Mouse (Mus musculus) layer of hippocampus, postnatal 10 days (tissue): ENCODE measurements around the gene Chst3. TPM values are rescaled to one million over a fixed set of nuclear protein-coding genes. Genes with fewer than 3 reads are reported as not detected.
"Not testable (repeated sequence)": the region's sequence is repeated elsewhere in the genome, so short reads cannot be mapped to it uniquely, and the experiment has no call there.

Experiments used
- DNase-seq, 2 experiments: peaks; one replicate each; pipeline ENCODE4 v3.0.0; 2021; ENCODE audit warnings: low spot score in 2 of 2
- total RNA-seq, 2 experiments: library from RNA; stranded (reverse); gene quantifications; 2 replicates each; pipeline ENCODE4 v1.2.3; 2021

The Chst3 gene
- total RNA-seq, 2 experiments from 2014 or later, result 2.5 to 3.3 TPM

- DNase-seq, result no peak
These were observed 19.7 kb downstream of the Chst3 start for GRCm38 (mm10) chr10:60199378-60199777.

- DNase-seq, result no peak
These were observed 21.6 kb downstream of the Chst3 start for GRCm38 (mm10) chr10:60197406-60197821.

- no peak for DNase-seq
These were observed 22.1 kb downstream of the Chst3 start for GRCm38 (mm10) chr10:60196971-60197370.

GRCm38 (mm10) chr10:60195087-60195486, 24.0 kb downstream of the Chst3 start:
- peak; percentile 70 to 74 for DNase-seq

GRCm38 (mm10) chr10:60193532-60194423, 25.3 kb downstream of the Chst3 start:
- DNase-seq, result peak; percentile 58 to 69

GRCm38 (mm10) chr10:60191796-60192195, 27.3 kb downstream of the Chst3 start:
- DNase-seq, result peak; percentile 83 to 86

- DNase-seq, result no peak
These were observed 29.4 kb downstream of the Chst3 start for GRCm38 (mm10) chr10:60189534-60190186.

GRCm38 (mm10) chr10:60186191-60186945, 32.7 kb downstream of the Chst3 start:
- DNase-seq, result peak in 1 of 2 experiments; percentile 31

- peak; percentile 37 to 43 for DNase-seq
These were observed 33.9 kb downstream of the Chst3 start for GRCm38 (mm10) chr10:60185023-60185709.

- DNase-seq, result not testable (repeated sequence)
These were observed 43.8 kb downstream of the Chst3 start for GRCm38 (mm10) chr10:60175306-60175705.

- no peak for DNase-seq
These were observed 44.6 kb downstream of the Chst3 start for GRCm38 (mm10) chr10:60174506-60174905.

GRCm38 (mm10) chr10:60173035-60173434, 46.0 kb downstream of the Chst3 start:
- DNase-seq, result peak; percentile 75 to 78

GRCm38 (mm10) chr10:60172306-60172705, 46.8 kb downstream of the Chst3 start:
- DNase-seq, result no peak

GRCm38 (mm10) chr10:60171368-60171767, 47.7 kb downstream of the Chst3 start:
- DNase-seq, result no peak

GRCm38 (mm10) chr10:60170326-60171089, 48.6 kb downstream of the Chst3 start:
- DNase-seq, result no peak

GRCm38 (mm10) chr10:60168960-60169359, 50.1 kb downstream of the Chst3 start:
- DNase-seq, result no peak

GRCm38 (mm10) chr10:60168306-60168705, 50.8 kb downstream of the Chst3 start:
- DNase-seq, result no peak

GRCm38 (mm10) chr10:60166068-60166467, 53.0 kb downstream of the Chst3 start:
- DNase-seq, result no peak

- DNase-seq, result no peak
These were observed 54.2 kb downstream of the Chst3 start for GRCm38 (mm10) chr10:60164869-60165268.

GRCm38 (mm10) chr10:60162973-60163255, 56.1 kb downstream of the Chst3 start:
- no peak for DNase-seq
